Mouse (Mus musculus): ENCODE measurements around the gene Tmem86b.

GRCm38 (mm10) chr7:4668506-4668905 lies 37.3 kb upstream of the Tmem86b start:
- TF ChIP-seq CTCF (IDR thresholded peaks at IDR 0.05; ENCODE audit: low read depth, low read length) (no peak), POLR2AphosphoS5 (IDR thresholded peaks at IDR 0.05; ENCODE audit: insufficient replicate concordance, low read depth, low read length) (no peak)
